Mouse (Mus musculus): ENCODE results near the gene Ptgs1. TPM values are rescaled to one million over a fixed set of nuclear protein-coding genes. Genes with fewer than 3 reads are reported as not detected.

The Ptgs1 gene
- polyA plus RNA-seq, 1 experiment: 25.6 TPM

GRCm38 (mm10) chr2:36197021-36197420 is 33.2 kb upstream of the Ptgs1 start:
- no peak overlapping the region for H3K4me3 ChIP-seq (ENCODE audit: insufficient read depth, low read depth, low read length)
- no peaks in the 10 kb centered on the region for H3K4me1 ChIP-seq (ENCODE audit: control insufficient read depth, insufficient read depth, low read length)
- DNase-seq: no peak
- no peaks in the 10 kb centered on the region for H3K36me3 ChIP-seq (ENCODE audit: control insufficient read depth, insufficient read depth, low read length)
- no peaks in the 10 kb centered on the region for H3K27me3 ChIP-seq (replicated peaks; ENCODE audit: control insufficient read depth, insufficient read depth, low read length)
- no peak overlapping the region for H3K27ac ChIP-seq (ENCODE audit: insufficient read depth, low read depth, low read length)
- WGBS: 65% methylated on average over 3 of the region's 3 CpGs
- no peak for TF ChIP-seq POLR2A (IDR thresholded peaks at IDR 0.05; ENCODE audit: low read depth, low read length)
- TF ChIP-seq CTCF (conservative IDR thresholded peaks at IDR 0.05; ENCODE audit: insufficient read depth, insufficient read length, low read depth, low read length): no peak

- Histone ChIP-seq H3K36me3 (ENCODE audit: control insufficient read depth, insufficient read depth, low read length) (no peaks in the 10 kb centered on the region), H3K4me1 (ENCODE audit: control insufficient read depth, insufficient read depth, low read length) (no peaks in the 10 kb centered on the region), H3K4me3 (ENCODE audit: insufficient read depth, low read depth, low read length) (no peak overlapping the region), H3K27me3 (replicated peaks; ENCODE audit: control insufficient read depth, insufficient read depth, low read length) (no peaks in the 10 kb centered on the region), H3K27ac (ENCODE audit: insufficient read depth, low read depth, low read length) (no peak overlapping the region)
- 35% methylated on average over 20 of the region's 20 CpGs for WGBS
- TF ChIP-seq POLR2A (IDR thresholded peaks at IDR 0.05; ENCODE audit: low read depth, low read length) (no peak), CTCF (conservative IDR thresholded peaks at IDR 0.05; ENCODE audit: insufficient read depth, insufficient read length, low read depth, low read length) (no peak)
- DNase-seq: peak; percentile 77
Measured at GRCm38 (mm10) chr2:36197919-36198881, 32.0 kb upstream of the Ptgs1 start.

DNA sequence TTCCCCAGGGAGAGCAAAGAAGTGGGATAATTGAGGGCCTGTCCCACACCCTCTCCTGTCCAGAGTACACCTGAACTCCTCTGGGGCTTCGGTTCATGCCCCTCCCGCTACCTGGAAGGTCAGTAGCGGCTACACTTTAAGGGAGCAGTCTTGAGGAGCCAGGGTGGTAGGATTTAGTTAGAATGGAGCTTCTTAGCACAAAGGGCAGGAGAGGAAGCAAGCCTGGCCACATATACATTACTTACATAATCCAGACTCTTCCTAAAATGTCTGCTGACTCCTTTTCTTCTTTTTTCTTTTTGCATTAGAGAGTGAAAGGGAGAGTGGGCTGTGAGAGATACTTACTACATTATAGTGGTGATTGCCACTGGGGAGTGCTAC is 31.4 kb upstream of the Ptgs1 start:
- TF ChIP-seq POLR2A (IDR thresholded peaks at IDR 0.05; ENCODE audit: low read depth, low read length) (no peak), CTCF (conservative IDR thresholded peaks at IDR 0.05; ENCODE audit: insufficient read depth, insufficient read length, low read depth, low read length) (no peak)
- no peak overlapping the region for H3K4me3 ChIP-seq (ENCODE audit: insufficient read depth, low read depth, low read length)
- no peaks in the 10 kb centered on the region for H3K27me3 ChIP-seq (replicated peaks; ENCODE audit: control insufficient read depth, insufficient read depth, low read length)
- no peak overlapping the region for H3K27ac ChIP-seq (ENCODE audit: insufficient read depth, low read depth, low read length)
- no peaks in the 10 kb centered on the region for H3K4me1 ChIP-seq (ENCODE audit: control insufficient read depth, insufficient read depth, low read length)
- DNase-seq: no peak
- WGBS: 42% methylated on average over 3 of the region's 3 CpGs
- no peaks in the 10 kb centered on the region for H3K36me3 ChIP-seq (ENCODE audit: control insufficient read depth, insufficient read depth, low read length)

DNA sequence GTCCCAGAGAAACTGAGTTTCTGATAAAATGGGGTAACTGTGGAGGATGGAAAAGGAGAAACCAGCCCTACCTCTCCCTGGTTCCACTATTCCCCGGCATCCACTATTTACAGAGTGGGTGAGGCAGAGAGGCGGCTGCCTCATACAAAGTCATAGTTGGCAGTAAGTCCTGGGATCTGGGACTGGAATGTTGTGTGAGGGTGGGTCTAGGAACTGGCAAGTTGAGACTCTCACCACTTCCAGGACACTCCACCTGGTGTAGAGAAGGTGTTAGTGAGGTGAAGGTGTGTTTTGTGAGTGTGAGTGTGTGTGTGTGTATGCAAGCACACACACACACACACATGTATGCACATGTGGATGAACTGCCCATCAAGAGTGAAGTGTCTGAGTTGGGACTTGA is 29.4 kb upstream of the Ptgs1 start:
- Histone ChIP-seq H3K4me1 (ENCODE audit: control insufficient read depth, insufficient read depth, low read length) (no peaks in the 10 kb centered on the region), H3K4me3 (ENCODE audit: insufficient read depth, low read depth, low read length) (no peak overlapping the region), H3K27me3 (replicated peaks; ENCODE audit: control insufficient read depth, insufficient read depth, low read length) (no peaks in the 10 kb centered on the region), H3K27ac (ENCODE audit: insufficient read depth, low read depth, low read length) (no peak overlapping the region), H3K36me3 (ENCODE audit: control insufficient read depth, insufficient read depth, low read length) (no peaks in the 10 kb centered on the region)
- TF ChIP-seq CTCF (conservative IDR thresholded peaks at IDR 0.05; ENCODE audit: insufficient read depth, insufficient read length, low read depth, low read length) (no peak), POLR2A (IDR thresholded peaks at IDR 0.05; ENCODE audit: low read depth, low read length) (no peak)
- 93% methylated on average over 2 of the region's 2 CpGs for WGBS
- DNase-seq: no peak

GRCm38 (mm10) chr2:36201756-36202610 is 28.2 kb upstream of the Ptgs1 start:
- Histone ChIP-seq H3K27me3 (replicated peaks; ENCODE audit: control insufficient read depth, insufficient read depth, low read length) (no peaks in the 10 kb centered on the region), H3K4me1 (ENCODE audit: control insufficient read depth, insufficient read depth, low read length) (no peaks in the 10 kb centered on the region), H3K36me3 (ENCODE audit: control insufficient read depth, insufficient read depth, low read length) (no peaks in the 10 kb centered on the region), H3K27ac (ENCODE audit: insufficient read depth, low read depth, low read length) (no peak overlapping the region), H3K4me3 (ENCODE audit: insufficient read depth, low read depth, low read length) (no peak overlapping the region)
- DNase-seq: no peak
- 42% methylated on average over 18 of the region's 18 CpGs for WGBS
- no peak for TF ChIP-seq POLR2A (IDR thresholded peaks at IDR 0.05; ENCODE audit: low read depth, low read length)
- no peak for TF ChIP-seq CTCF (conservative IDR thresholded peaks at IDR 0.05; ENCODE audit: insufficient read depth, insufficient read length, low read depth, low read length)

DNA sequence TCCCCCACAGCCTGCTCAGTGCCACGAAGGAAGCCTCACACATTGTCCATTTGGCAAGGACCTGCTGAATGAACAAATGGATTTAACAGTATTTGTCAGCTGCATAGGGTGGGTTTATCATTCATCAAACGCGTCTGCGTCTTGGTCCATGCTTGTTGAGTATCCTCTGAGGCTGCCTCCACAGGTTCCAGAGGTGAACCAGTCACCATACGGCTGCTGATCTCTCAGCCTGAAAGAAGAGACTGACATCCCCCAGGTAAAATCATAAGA is 27.7 kb upstream of the Ptgs1 start:
- H3K27ac ChIP-seq (ENCODE audit: insufficient read depth, low read depth, low read length): no peak overlapping the region
- H3K4me3 ChIP-seq (ENCODE audit: insufficient read depth, low read depth, low read length): no peak overlapping the region
- TF ChIP-seq CTCF (conservative IDR thresholded peaks at IDR 0.05; ENCODE audit: insufficient read depth, insufficient read length, low read depth, low read length): no peak
- no peak for TF ChIP-seq POLR2A (IDR thresholded peaks at IDR 0.05; ENCODE audit: low read depth, low read length)
- no peaks in the 10 kb centered on the region for H3K36me3 ChIP-seq (ENCODE audit: control insufficient read depth, insufficient read depth, low read length)
- H3K4me1 ChIP-seq (ENCODE audit: control insufficient read depth, insufficient read depth, low read length): no peaks in the 10 kb centered on the region
- 28% methylated on average over 5 of the region's 5 CpGs for WGBS
- no peak for DNase-seq
- H3K27me3 ChIP-seq (replicated peaks; ENCODE audit: control insufficient read depth, insufficient read depth, low read length): no peaks in the 10 kb centered on the region
